Mouse (Mus musculus) MEL (cell line): ENCODE results near the gene Rnf166. TPM values are rescaled to one million over a fixed set of nuclear protein-coding genes. Genes with fewer than 3 reads are reported as not detected.

Experiments
- DNase-seq: peaks from one replicate; pipeline ENCODE4 v3.0.0; 2011; ENCODE audit warnings: low read depth, low spot score
- H3K27ac ChIP-seq: 2 replicates; pipeline ENCODE4 v1.5.1; 2012; ENCODE audit warnings: low read depth, mild to moderate bottlenecking, control low read depth, low read length, moderate library complexity; ENCODE audit not compliant: control insufficient read depth
- H3K27me3 ChIP-seq, 2 experiments: fragments of 150-350 bp in 1 of 2; sonication (generic) in 1 of 2; 2 replicates each; pipeline ENCODE4 v1.6.1; 2012; ENCODE audit warnings: low read length in 2 of 2, mild to moderate bottlenecking in 2 of 2, improper control_type of control experiment in 1 of 2, moderate library complexity in 1 of 2; ENCODE audit not compliant: insufficient read depth in 2 of 2, control insufficient read depth in 1 of 2
- H3K36me3 ChIP-seq, 2 experiments: 2 replicates each; pipeline ENCODE4 v1.6.1; 2012 to 2014; ENCODE audit warnings: low read length in 2 of 2, improper control_type of control experiment in 1 of 2, inconsistent platforms in 1 of 2, mild to moderate bottlenecking in 1 of 2; ENCODE audit not compliant: insufficient read depth in 2 of 2, control insufficient read depth in 1 of 2
- H3K4me1 ChIP-seq, 2 experiments: fragments of 150-350 bp in 1 of 2; sonication (generic) in 1 of 2; 2 replicates each; pipeline ENCODE4 v1.6.1; 2012; ENCODE audit warnings: low read length in 2 of 2, improper control_type of control experiment in 1 of 2, mild to moderate bottlenecking in 1 of 2; ENCODE audit not compliant: insufficient read depth in 2 of 2, control insufficient read depth in 1 of 2
- H3K4me3 ChIP-seq, 2 experiments: fragments of 150-350 bp in 1 of 2; sonication (generic) in 1 of 2; 2 replicates each; pipeline ENCODE4 v1.5.1; 2012; ENCODE audit warnings: low read depth in 2 of 2, low read length in 2 of 2, mild to moderate bottlenecking in 2 of 2, moderate library complexity in 2 of 2, control low read depth in 1 of 2, improper control_type of control experiment in 1 of 2; ENCODE audit not compliant: control insufficient read depth in 1 of 2, insufficient read depth in 1 of 2
- H3K79me2 ChIP-seq: 2 replicates; pipeline ENCODE4 v1.6.1; 2012; ENCODE audit warnings: mild to moderate bottlenecking, low read length, moderate library complexity; ENCODE audit not compliant: control insufficient read depth, poor library complexity, insufficient read depth
- H3K9ac ChIP-seq: 2 replicates; pipeline ENCODE4 v1.6.1; 2012; ENCODE audit warnings: low read depth, mild to moderate bottlenecking, control low read depth, low read length, moderate library complexity; ENCODE audit not compliant: control insufficient read depth, poor library complexity, severe bottlenecking
- H3K9me3 ChIP-seq: fragments of 150-350 bp; sonication (generic); replicated peaks from 2 replicates; pipeline ENCODE4 v1.6.1; 2012; ENCODE audit warnings: mild to moderate bottlenecking, low read length, improper control_type of control experiment, moderate library complexity; ENCODE audit not compliant: insufficient read depth
- BHLHE40 ChIP-seq: IDR thresholded peaks from 2 replicates; pipeline ENCODE4 v1.6.1; 2012; ENCODE audit warnings: low read depth, mild to moderate bottlenecking, inconsistent platforms, low read length, improper control_type of control experiment, borderline replicate concordance
- CHD1 ChIP-seq: IDR thresholded peaks from 2 replicates; pipeline ENCODE4 v1.6.1; 2012; ENCODE audit warnings: low read depth, mild to moderate bottlenecking, inconsistent platforms, low read length, improper control_type of control experiment
- CTCF ChIP-seq, 3 experiments: IDR thresholded peaks in 2 of 3; conservative IDR thresholded peaks in 1 of 3; 2 replicates each; pipeline ENCODE4 v1.5.1; 2011 to 2012; ENCODE audit warnings: low read length in 3 of 3, low read depth in 2 of 3, mild to moderate bottlenecking in 2 of 3, improper control_type of control experiment in 1 of 3, inconsistent platforms in 1 of 3, mixed read lengths in 1 of 3, moderate library complexity in 1 of 3; ENCODE audit not compliant: control insufficient read depth in 1 of 3, insufficient read depth in 1 of 3, poor library complexity in 1 of 3, severe bottlenecking in 1 of 3
- ELF1 ChIP-seq: IDR thresholded peaks from 2 replicates; pipeline ENCODE4 v1.6.1; 2014; ENCODE audit warnings: low read depth, mild to moderate bottlenecking, inconsistent platforms, low read length, improper control_type of control experiment, moderate library complexity
- EP300 ChIP-seq, 2 experiments: IDR thresholded peaks; 2 replicates each; pipeline ENCODE4 v1.6.1; 2011; ENCODE audit warnings: improper control_type of control experiment in 2 of 2, low read length in 2 of 2, low read depth in 1 of 2, mild to moderate bottlenecking in 1 of 2
- ETS1 ChIP-seq: IDR thresholded peaks from 2 replicates; pipeline ENCODE4 v1.6.1; 2012; ENCODE audit warnings: low read depth, mild to moderate bottlenecking, inconsistent platforms, low read length, improper control_type of control experiment, moderate library complexity
- GATA1 ChIP-seq: IDR thresholded peaks from 2 replicates; pipeline ENCODE4 v1.6.1; 2011; ENCODE audit warnings: low read depth, low read length, improper control_type of control experiment
- HCFC1 ChIP-seq: IDR thresholded peaks from 2 replicates; pipeline ENCODE4 v1.6.1; 2012; ENCODE audit warnings: low read depth, mild to moderate bottlenecking, inconsistent platforms, low read length, improper control_type of control experiment, moderate library complexity
- KAT2A ChIP-seq: conservative IDR thresholded peaks from 2 replicates; pipeline ENCODE4 v1.6.1; 2012; ENCODE audit warnings: low read depth, low read length, improper control_type of control experiment, inconsistent platforms
- MAFK ChIP-seq: IDR thresholded peaks from 2 replicates; pipeline ENCODE4 v1.6.1; 2011; ENCODE audit warnings: low read depth, mild to moderate bottlenecking, low read length, improper control_type of control experiment, borderline replicate concordance
- MAX ChIP-seq: IDR thresholded peaks from 2 replicates; pipeline ENCODE4 v1.6.1; 2011; ENCODE audit warnings: low read length, improper control_type of control experiment
- MAZ ChIP-seq: IDR thresholded peaks from 2 replicates; pipeline ENCODE4 v1.6.1; 2012; ENCODE audit warnings: low read depth, mild to moderate bottlenecking, inconsistent platforms, low read length, improper control_type of control experiment
- MXI1 ChIP-seq: IDR thresholded peaks from 2 replicates; pipeline ENCODE4 v1.6.1; 2011; ENCODE audit warnings: mild to moderate bottlenecking, low read depth, low read length, improper control_type of control experiment
- NRF1 ChIP-seq: IDR thresholded peaks from 2 replicates; pipeline ENCODE4 v1.6.1; 2014; ENCODE audit warnings: low read depth, mild to moderate bottlenecking, inconsistent platforms, low read length, improper control_type of control experiment, moderate library complexity; ENCODE audit not compliant: poor library complexity, insufficient read depth, severe bottlenecking
- POLR2A ChIP-seq, 2 experiments: IDR thresholded peaks; 2 replicates each; pipeline ENCODE4 v1.6.1; 2011 to 2012; ENCODE audit warnings: low read length in 2 of 2, mild to moderate bottlenecking in 2 of 2, control low read depth in 1 of 2, improper control_type of control experiment in 1 of 2, low read depth in 1 of 2, moderate library complexity in 1 of 2; ENCODE audit not compliant: control insufficient read depth in 1 of 2, insufficient read depth in 1 of 2, poor library complexity in 1 of 2
- POLR2AphosphoS5 ChIP-seq: IDR thresholded peaks from 2 replicates; pipeline ENCODE4 v1.6.1; 2012; ENCODE audit warnings: low read depth, borderline replicate concordance, mild to moderate bottlenecking, inconsistent platforms, low read length, moderate library complexity, mixed read lengths
- RAD21 ChIP-seq: IDR thresholded peaks from 2 replicates; pipeline ENCODE4 v1.6.1; 2011; ENCODE audit warnings: mild to moderate bottlenecking, low read depth, low read length, improper control_type of control experiment
- RCOR1 ChIP-seq: IDR thresholded peaks from 2 replicates; pipeline ENCODE4 v1.6.1; 2012; ENCODE audit warnings: low read depth, mild to moderate bottlenecking, inconsistent platforms, low read length, improper control_type of control experiment
- SIN3A ChIP-seq: IDR thresholded peaks from 2 replicates; pipeline ENCODE4 v1.6.1; 2012; ENCODE audit warnings: low read length, improper control_type of control experiment, inconsistent platforms
- TAL1 ChIP-seq: IDR thresholded peaks from 2 replicates; pipeline ENCODE4 v1.6.1; 2012; ENCODE audit warnings: mild to moderate bottlenecking, inconsistent platforms, low read length, moderate library complexity, mixed read lengths
- UBTF ChIP-seq: IDR thresholded peaks from 2 replicates; pipeline ENCODE4 v1.6.1; 2012; ENCODE audit warnings: low read depth, mild to moderate bottlenecking, inconsistent platforms, low read length, improper control_type of control experiment, moderate library complexity, borderline replicate concordance; ENCODE audit not compliant: insufficient read depth
- USF1 ChIP-seq: IDR thresholded peaks from 2 replicates; pipeline ENCODE4 v1.6.1; 2014; ENCODE audit warnings: low read depth, mild to moderate bottlenecking, inconsistent platforms, low read length, improper control_type of control experiment, moderate library complexity
- ZC3H11A ChIP-seq: IDR thresholded peaks from 2 replicates; pipeline ENCODE4 v1.6.1; 2012; ENCODE audit warnings: low read depth, mild to moderate bottlenecking, inconsistent platforms, low read length, improper control_type of control experiment
- polyA plus RNA-seq, 2 experiments: library from polyadenylated mRNA; stranded (reverse) in 1 of 2; unstranded in 1 of 2; fragments of >175 nt in 1 of 2; fragments of >200 nt in 1 of 2; gene quantifications; 2 replicates each; pipeline versions ENCODE4 v1.2.1 to v1.2.4; 2012; ENCODE audit warnings: low replicate concordance in 2 of 2, low read depth in 1 of 2; ENCODE audit not compliant: insufficient read length in 2 of 2, insufficient read depth in 1 of 2, missing spikeins in 1 of 2
- total RNA-seq: library from RNA; depleted of rRNA; stranded (reverse); fragments of 300-350 nt; gene quantifications from 2 replicates; pipeline ENCODE4 v1.2.3, GENCODE M21; 2012

The Rnf166 gene
- total and polyA plus RNA-seq, 3 experiments = 18.6 to 37.7 TPM; not detected in 1

DNA sequence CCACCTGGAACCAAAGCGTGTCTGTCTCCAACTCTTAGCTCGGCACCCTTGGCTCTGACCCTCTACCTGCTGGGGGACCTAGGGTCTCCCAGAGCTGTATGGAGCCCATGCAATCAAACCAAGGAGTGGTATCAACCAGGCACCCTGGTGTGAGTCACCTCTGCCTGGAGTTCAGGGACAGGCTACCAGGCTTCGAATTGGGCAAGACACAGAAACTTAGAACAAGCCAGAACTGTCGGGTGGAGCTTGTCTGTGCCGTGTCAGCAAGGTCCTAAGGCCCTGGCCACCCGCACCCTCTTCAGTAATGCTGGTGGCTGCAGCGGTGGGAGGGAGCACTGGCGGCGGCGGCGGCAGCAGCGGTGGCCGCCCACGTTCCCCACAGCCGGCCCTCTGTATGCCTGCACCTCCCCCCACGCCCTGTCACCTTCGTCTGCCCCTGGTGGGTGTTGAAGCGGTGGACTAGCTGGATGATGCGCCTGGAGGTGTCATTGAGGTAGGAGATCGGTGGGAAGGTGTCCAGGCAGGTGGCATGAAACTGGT is 39.2 kb downstream of the Rnf166 start:
- Histone ChIP-seq H3K9ac (no peak overlapping the region), H3K4me1 (no peaks in the 10 kb centered on the region; a peak in 1 of 4 replicates), H3K27ac (no peak overlapping the region), H3K4me3 (no peak overlapping the region), H3K9me3 (no peaks in the 10 kb centered on the region), H3K79me2 (peaks cover 11% of the 10 kb centered on the region), H3K36me3 (no peaks in the 10 kb centered on the region), H3K27me3 (no peaks in the 10 kb centered on the region)
- no peak for DNase-seq
- no peak for TF ChIP-seq NRF1
- no peak for TF ChIP-seq ETS1
- no peak for TF ChIP-seq UBTF
- no peak for TF ChIP-seq CTCF (IDR thresholded peaks at IDR 0.05 in 2 of 3, conservative IDR thresholded peaks at IDR 0.05 in 1 of 3; ENCODE audit: control insufficient read depth in 1 of 3, insufficient read depth in 1 of 3, low read depth in 2 of 3, low read length in 3 of 3, poor library complexity in 1 of 3, severe bottlenecking in 1 of 3)
- no peak for TF ChIP-seq USF1
- no peak for TF ChIP-seq POLR2AphosphoS5
- TF ChIP-seq RCOR1 = no peak
- no peak for TF ChIP-seq ZC3H11A
- TF ChIP-seq MAX = no peak
- no peak for TF ChIP-seq POLR2A (IDR thresholded peaks at IDR 0.05; ENCODE audit: control insufficient read depth in 1 of 2, insufficient read depth in 1 of 2, low read depth in 1 of 2, low read length in 2 of 2, poor library complexity in 1 of 2)
- no peak for TF ChIP-seq MAFK
- no peak for TF ChIP-seq HCFC1
- TF ChIP-seq RAD21 = no peak
- no peak for TF ChIP-seq MXI1
- no peak for TF ChIP-seq GATA1
- no peak for TF ChIP-seq BHLHE40
- TF ChIP-seq CHD1 = no peak
- TF ChIP-seq MAZ = no peak

DNA sequence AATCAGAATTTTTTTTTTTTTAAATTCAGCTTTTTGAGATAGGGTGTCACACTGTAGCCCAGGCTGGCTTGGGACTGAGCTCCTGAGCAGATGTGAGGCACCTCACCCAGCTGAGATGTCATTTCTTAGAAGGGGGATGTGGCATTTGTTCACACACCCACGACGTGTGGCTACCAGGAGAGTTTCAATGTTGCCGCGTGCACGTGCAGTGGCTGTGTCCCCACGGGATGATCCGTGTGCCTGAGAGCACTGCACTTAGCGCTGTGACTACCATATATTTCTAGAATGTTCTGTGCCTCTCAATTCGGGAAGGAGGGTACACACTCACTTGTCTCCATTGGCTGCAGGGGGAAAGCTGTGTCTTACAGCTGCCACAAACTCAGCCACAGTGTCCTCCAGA is 39.7 kb downstream of the Rnf166 start:
- H3K9ac ChIP-seq = no peak overlapping the region
- H3K4me3 ChIP-seq = no peak overlapping the region
- H3K27me3 ChIP-seq = no peaks in the 10 kb centered on the region
- H3K36me3 ChIP-seq = peaks cover 0 to 4% of the 10 kb centered on the region in 2 experiments; a peak in 2 of 4 replicates
- TF ChIP-seq KAT2A (no peak), UBTF (no peak), ELF1 (no peak), SIN3A (no peak), TAL1 (no peak), EP300 (IDR thresholded peaks at IDR 0.05; ENCODE audit: low read depth in 1 of 2, low read length in 2 of 2) (no peak), GATA1 (no peak), BHLHE40 (no peak), RCOR1 (no peak)
- no peaks in the 10 kb centered on the region for H3K9me3 ChIP-seq
- H3K79me2 ChIP-seq = peaks cover 16% of the 10 kb centered on the region
- H3K4me1 ChIP-seq = peaks cover 3 to 4% of the 10 kb centered on the region in 2 experiments; a peak in 2 of 4 replicates
- no peak for DNase-seq
- H3K27ac ChIP-seq = no peak overlapping the region
